Mouse (Mus musculus) G1E (cell line): ENCODE measurements around the gene Ccl26.

Experiments used
- CTCF ChIP-seq: IDR thresholded peaks from 2 replicates; pipeline ENCODE4 v1.5.1; 2012; ENCODE audit warnings: low read depth, low read length, inconsistent platforms, mixed read lengths
- GATA2 ChIP-seq: IDR thresholded peaks from 2 replicates; pipeline ENCODE4 v1.6.1; 2012; ENCODE audit warnings: low read depth, low read length, inconsistent platforms, borderline replicate concordance
- TAL1 ChIP-seq: conservative IDR thresholded peaks from 2 replicates; pipeline ENCODE4 v1.6.1; 2012; ENCODE audit warnings: low read depth, low read length, inconsistent platforms, mixed read lengths

DNA sequence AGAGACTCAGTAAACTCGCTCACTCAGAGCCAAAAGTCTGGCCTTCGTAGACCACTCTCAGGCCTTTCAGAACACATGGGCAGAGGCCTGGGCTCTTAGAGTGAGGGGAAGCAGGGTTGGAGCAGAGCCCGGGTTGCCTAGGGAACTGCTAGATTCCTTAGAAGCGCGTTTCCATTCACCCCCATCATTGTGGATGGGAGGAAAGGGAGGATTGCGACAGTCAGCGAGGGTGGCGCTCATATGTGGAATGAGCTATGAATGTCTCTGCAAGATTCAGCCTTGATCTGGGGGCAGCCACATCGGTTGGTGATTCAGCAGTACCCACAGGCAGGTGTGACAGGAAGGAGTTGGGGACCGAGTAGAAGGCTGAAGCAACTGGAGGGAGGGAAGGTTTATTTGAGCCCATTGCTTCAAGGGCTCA lies 16.0 kb upstream of the Ccl26 start:
- TF ChIP-seq CTCF (no peak), TAL1 (no peak), GATA2 (no peak)
